Mouse (Mus musculus) spleen, adult 2 months (tissue): Measurements from ENCODE around the gene 4921524J17Rik.
A peak's percentile ranks its signal among the peaks of the same experiment; 100 is the strongest.

Source experiments
- CTCF ChIP-seq: fragments of 200-500 bp; IDR thresholded peaks from 2 replicates; pipeline ENCODE4 v1.5.1; 2011; ENCODE audit warnings: mild to moderate bottlenecking, inconsistent platforms; ENCODE audit not compliant: insufficient read depth, insufficient read length, insufficient replicate concordance; ENCODE audit errors: extremely low read depth
- POLR2A ChIP-seq: fragments of 200-500 bp; IDR thresholded peaks from 2 replicates; pipeline ENCODE4 v1.6.1; 2011; ENCODE audit warnings: low read depth, low read length, inconsistent platforms

DNA sequence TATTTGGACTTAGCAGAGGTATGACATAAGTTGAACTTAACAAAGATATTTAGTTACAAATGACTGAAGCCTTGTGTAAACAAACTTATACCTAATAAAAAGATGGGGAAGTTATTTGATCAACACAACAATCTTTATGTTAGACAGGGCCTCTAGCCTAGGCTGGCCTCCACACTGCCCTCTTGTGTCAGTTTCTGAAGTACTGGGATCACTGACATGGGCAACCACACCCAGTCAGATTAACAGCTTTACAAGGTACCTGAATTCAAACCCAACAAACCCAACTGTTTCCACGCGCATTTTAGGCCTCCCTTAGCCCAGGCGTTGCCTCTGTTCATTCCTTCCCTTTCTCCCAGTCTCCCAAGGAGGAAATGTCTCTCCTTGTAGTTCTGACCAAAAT is 28.7 kb upstream of the 4921524J17Rik start:
- TF ChIP-seq CTCF (0 out of 2 replicates have a peak, but pooled peaks have one; percentile 9), POLR2A (no peak)
